Mouse (Mus musculus) hindbrain, postnatal 0 days (tissue): ENCODE measurements around the gene Zc3h14. TPM values are rescaled to one million over a fixed set of nuclear protein-coding genes. Genes with fewer than 3 reads are reported as not detected.

ENCODE experiments used
- ATAC-seq: fragments of 200-750 bp; cut with Nextera tagmentation; 2 replicates; pipeline ENCODE4 v1.8.0; 2017; ENCODE audit warnings: mild to moderate bottlenecking, moderate TSS enrichment, moderate library complexity
- DNase-seq: peaks from one replicate; pipeline ENCODE4 v3.0.0-alpha.2; 2015; ENCODE audit warnings: low spot score
- H3K27ac ChIP-seq: fragments of 300-500 bp; sonication (generic); 2 replicates; pipeline ENCODE4 v1.5.1; 2014; ENCODE audit warnings: mild to moderate bottlenecking
- H3K27me3 ChIP-seq: fragments of 300-500 bp; sonication (generic); 2 replicates; pipeline ENCODE4 v1.6.1; 2014; ENCODE audit warnings: low read length, mixed read lengths; ENCODE audit not compliant: insufficient read depth
- H3K36me3 ChIP-seq: fragments of 300-500 bp; sonication (generic); 2 replicates; pipeline ENCODE4 v1.6.1; 2014; ENCODE audit warnings: low read length, mixed read lengths; ENCODE audit not compliant: insufficient read depth
- H3K4me1 ChIP-seq: fragments of 300-500 bp; sonication (generic); 2 replicates; pipeline ENCODE4 v1.6.1; 2014; ENCODE audit warnings: antibody characterized with exemption, low read length, mixed read lengths; ENCODE audit not compliant: insufficient read depth
- H3K4me2 ChIP-seq: fragments of 300-500 bp; sonication (generic); 2 replicates; pipeline ENCODE4 v1.6.1; 2014; ENCODE audit warnings: low read depth, mild to moderate bottlenecking, low read length, moderate library complexity, mixed read lengths
- H3K4me3 ChIP-seq: fragments of 300-500 bp; sonication (generic); 2 replicates; pipeline ENCODE4 v1.5.1; 2014; ENCODE audit warnings: low read length
- H3K9ac ChIP-seq: fragments of 300-500 bp; sonication (generic); replicated peaks from 2 replicates; pipeline ENCODE4 v1.6.1; 2014; ENCODE audit warnings: mild to moderate bottlenecking, low read length, moderate library complexity, mixed read lengths
- H3K9me3 ChIP-seq: fragments of 300-500 bp; sonication (generic); 2 replicates; pipeline ENCODE4 v1.6.1; 2016; ENCODE audit warnings: low read length, mixed read lengths
- CTCF ChIP-seq: IDR thresholded peaks from 2 replicates; pipeline ENCODE4 v1.5.1; 2016; ENCODE audit warnings: antibody characterized with exemption, control low read depth, low read depth
- WGBS: fragments of 180-500 bp; shearing (Covaris S2); extraction: QIAGEN DNeasy Blood & Tissue Kit; methylation state at CpG from one replicate; pipeline ENCODE4 v1.1.7; 2014; 5-methylcytosine and 5-hydroxymethylcytosine counted together
- polyA plus RNA-seq: library from polyadenylated mRNA; unstranded; fragments of >200 nt; fragmentation: Nextera tagmentation; extraction: Ambion mirVana; gene quantifications from 2 replicates; pipeline ENCODE4 v1.2.1, GENCODE M21; 2015
- total RNA-seq: library from RNA; depleted of rRNA; stranded (reverse); fragments of >200 nt; gene quantifications from 2 replicates; pipeline ENCODE4 v1.2.3, GENCODE M21; 2014

The Zc3h14 gene
- total and polyA plus RNA-seq, 2 experiments from 2014 or later: 84.1 to 101 TPM

DNA sequence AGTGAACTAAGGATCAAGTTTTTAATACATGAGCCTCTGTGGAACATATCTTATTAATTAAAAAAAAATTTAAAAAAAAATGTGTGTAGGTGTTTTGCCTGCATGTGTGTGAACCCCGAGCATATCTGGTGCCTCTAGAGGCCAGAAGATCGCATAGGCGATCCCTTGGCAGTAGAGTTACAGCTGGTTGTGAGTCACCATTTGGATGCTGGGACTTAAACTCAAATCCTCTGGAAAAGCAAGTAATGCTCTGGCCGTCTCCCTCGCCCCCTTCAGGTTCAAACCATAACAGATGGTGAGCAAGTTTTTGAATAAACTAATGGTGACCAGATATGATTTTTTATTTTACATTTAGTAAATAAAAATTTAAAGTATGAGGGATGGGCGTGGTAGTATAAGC lies 10.9 kb downstream of the Zc3h14 start:
- ATAC-seq: no peak
- no peak for DNase-seq
- 83% methylated on average over 6 of the region's 6 CpGs for WGBS
- Histone ChIP-seq H3K36me3 (peaks cover 48% of the 10 kb centered on the region), H3K4me3 (no peak overlapping the region), H3K27me3 (no peaks in the 10 kb centered on the region), H3K9ac (no peak overlapping the region), H3K27ac (no peak overlapping the region), H3K4me2 (no peak overlapping the region), H3K4me1 (no peaks in the 10 kb centered on the region), H3K9me3 (no peaks in the 10 kb centered on the region)
- peak; percentile 2; the same call in 1 of the 2 replicates for TF ChIP-seq CTCF

- no peaks in the 10 kb centered on the region for H3K9me3 ChIP-seq
- H3K27ac ChIP-seq: no peak overlapping the region
- no peaks in the 10 kb centered on the region for H3K4me1 ChIP-seq
- no peak for TF ChIP-seq CTCF
- no peaks in the 10 kb centered on the region for H3K27me3 ChIP-seq
- WGBS: 93% methylated on average over 6 of the region's 6 CpGs
- no peak overlapping the region for H3K9ac ChIP-seq
- no peak for ATAC-seq
- H3K4me3 ChIP-seq: no peak overlapping the region
- no peak for DNase-seq
- H3K4me2 ChIP-seq: no peak overlapping the region
- peaks cover 64% of the 10 kb centered on the region for H3K36me3 ChIP-seq
Measured at GRCm38 (mm10) chr12:98759700-98760099, 12.9 kb downstream of the Zc3h14 start.

GRCm38 (mm10) chr12:98766241-98766640 lies 19.5 kb downstream of the Zc3h14 start:
- no peak overlapping the region for H3K9ac ChIP-seq
- no peaks in the 10 kb centered on the region for H3K9me3 ChIP-seq
- no peak for DNase-seq
- H3K36me3 ChIP-seq: peaks cover 58% of the 10 kb centered on the region
- H3K27me3 ChIP-seq: no peaks in the 10 kb centered on the region
- no peaks in the 10 kb centered on the region for H3K4me1 ChIP-seq
- TF ChIP-seq CTCF: no peak
- no peak overlapping the region for H3K4me3 ChIP-seq
- ATAC-seq: no peak
- no peak overlapping the region for H3K4me2 ChIP-seq
- no peak overlapping the region for H3K27ac ChIP-seq
- WGBS: 94% methylated on average over 2 of the region's 2 CpGs

- H3K4me3 ChIP-seq: no peak overlapping the region
- no peak for DNase-seq
- H3K4me1 ChIP-seq: no peaks in the 10 kb centered on the region
- no peak overlapping the region for H3K4me2 ChIP-seq
- 77% methylated on average over 3 of the region's 3 CpGs for WGBS
- no peak for ATAC-seq
- H3K36me3 ChIP-seq: peaks cover 41% of the 10 kb centered on the region
- H3K9me3 ChIP-seq: no peaks in the 10 kb centered on the region
- no peak for TF ChIP-seq CTCF
- H3K27me3 ChIP-seq: no peaks in the 10 kb centered on the region
- no peak overlapping the region for H3K27ac ChIP-seq
- no peak overlapping the region for H3K9ac ChIP-seq
Measured at GRCm38 (mm10) chr12:98777509-98777908, 30.7 kb downstream of the Zc3h14 start.

GRCm38 (mm10) chr12:98779148-98779547 lies 32.4 kb downstream of the Zc3h14 start:
- Histone ChIP-seq H3K36me3 (peaks cover 48% of the 10 kb centered on the region), H3K27me3 (no peaks in the 10 kb centered on the region), H3K27ac (no peak overlapping the region), H3K9ac (no peak overlapping the region), H3K4me3 (no peak overlapping the region), H3K9me3 (no peaks in the 10 kb centered on the region), H3K4me2 (no peak overlapping the region), H3K4me1 (no peaks in the 10 kb centered on the region)
- peak; percentile 70 for TF ChIP-seq CTCF
- peak; percentile 71 for DNase-seq
- 0 out of 2 replicates have a peak, but pooled peaks have one; percentile 71 for ATAC-seq
- WGBS: 85% methylated on average over 4 of the region's 4 CpGs

DNA sequence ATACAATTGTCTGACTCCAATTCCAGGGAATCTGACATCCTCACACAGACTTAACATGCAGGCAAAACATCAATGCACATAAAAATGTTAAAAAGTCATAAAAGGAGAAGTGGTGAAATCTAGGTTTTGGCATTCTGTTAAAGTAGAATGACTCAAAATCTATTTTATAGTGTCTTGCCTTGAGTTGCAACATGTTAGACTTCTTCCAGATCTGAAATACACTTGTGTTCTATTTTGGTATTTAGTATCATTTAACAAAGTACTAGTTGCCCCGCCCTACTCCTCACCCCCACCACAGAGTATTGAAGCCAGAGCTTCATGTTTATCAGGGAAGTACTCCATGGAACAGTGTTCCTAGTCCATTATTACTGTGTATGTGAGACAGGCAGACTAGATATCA lies 37.5 kb downstream of the Zc3h14 start:
- Histone ChIP-seq H3K4me1 (no peaks in the 10 kb centered on the region), H3K27me3 (no peaks in the 10 kb centered on the region), H3K36me3 (peaks cover 56% of the 10 kb centered on the region), H3K4me2 (no peak overlapping the region), H3K4me3 (no peak overlapping the region), H3K27ac (no peak overlapping the region), H3K9ac (no peak overlapping the region), H3K9me3 (no peaks in the 10 kb centered on the region)
- TF ChIP-seq CTCF: no peak
- 100% methylated on average over 1 of the region's 1 CpGs for WGBS
- ATAC-seq: no peak
- no peak for DNase-seq

GRCm38 (mm10) chr12:98795731-98796318 lies 49.1 kb downstream of the Zc3h14 start:
- peak; percentile 81 for ATAC-seq
- peak; percentile 30 for DNase-seq
- H3K27ac ChIP-seq: peak overlapping the region; percentile 56; the same call in 1 of the 2 replicates
- no peak overlapping the region for H3K4me2 ChIP-seq
- no peaks in the 10 kb centered on the region for H3K27me3 ChIP-seq
- H3K4me3 ChIP-seq: no peak overlapping the region
- 60% methylated on average over 3 of the region's 3 CpGs for WGBS
- H3K9me3 ChIP-seq: no peaks in the 10 kb centered on the region
- no peaks in the 10 kb centered on the region for H3K4me1 ChIP-seq
- TF ChIP-seq CTCF: no peak
- no peak overlapping the region for H3K9ac ChIP-seq
- H3K36me3 ChIP-seq: peaks cover 44% of the 10 kb centered on the region
